In the genomic region with DNA sequence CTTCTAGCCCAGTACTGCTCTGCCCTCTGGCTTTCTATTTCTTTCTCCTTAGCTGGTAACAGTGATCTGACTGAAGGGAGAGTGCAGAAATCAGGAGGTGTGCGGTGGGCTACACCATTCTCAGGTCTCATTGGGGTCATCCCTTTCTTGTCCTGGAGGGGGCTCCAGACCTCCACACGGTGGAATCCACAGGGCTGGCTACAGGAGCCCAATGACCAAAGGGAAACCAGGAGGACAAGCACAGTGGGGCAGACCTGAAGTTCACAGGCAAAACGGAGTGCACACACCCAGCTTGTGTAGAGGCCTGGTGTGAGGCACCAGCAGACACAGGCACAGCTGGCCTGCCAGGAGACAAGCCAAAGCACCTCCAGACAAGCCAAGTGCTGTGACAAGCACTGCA, we compare ENCODE assay signal across 8 mouse cellular contexts. TPM values are rescaled to one million over a fixed set of nuclear protein-coding genes. Genes with fewer than 3 reads are reported as not detected.
A peak's percentile ranks its signal among the peaks of the same experiment; 100 is the strongest.
DNase-seq lines count a peak whose midpoint lies in the region; ATAC-seq lines count a peak whose summit lies in the region.

No protein-coding gene starts in this region.

- H3K4me3 ChIP-seq in hindbrain, embryonic 11.5 days (ENCODE audit: low read depth, low read length), result no peak overlapping the region
- no peak overlapping the region for H3K4me3 ChIP-seq in limb, embryonic 13.5 days
- no peak overlapping the region for H3K4me3 ChIP-seq in midbrain, embryonic 15.5 days

- H3K27me3 ChIP-seq in hindbrain, embryonic 11.5 days (ENCODE audit: control insufficient read depth, insufficient read depth, low read length), result no peaks in the 10 kb centered on the region
- no peaks in the 10 kb centered on the region for H3K27me3 ChIP-seq in limb, embryonic 13.5 days
- no peaks in the 10 kb centered on the region for H3K27me3 ChIP-seq in midbrain, embryonic 15.5 days (replicated peaks)

- H3K36me3 ChIP-seq in hindbrain, embryonic 11.5 days (ENCODE audit: control insufficient read depth, insufficient read depth, low read length), result 0 out of 2 replicates have a peak, but pooled peaks cover 7% of the 10 kb centered on the region
- H3K36me3 ChIP-seq in limb, embryonic 13.5 days, result peaks cover 89% of the 10 kb centered on the region
- H3K36me3 ChIP-seq in midbrain, embryonic 15.5 days (replicated peaks), result peaks cover 10% of the 10 kb centered on the region; the same call in 1 of the 2 replicates

- H3K9me3 ChIP-seq in hindbrain, embryonic 11.5 days (ENCODE audit: control insufficient read depth, low read length), result no peaks in the 10 kb centered on the region
- H3K9me3 ChIP-seq in limb, embryonic 13.5 days, result no peaks in the 10 kb centered on the region
- no peaks in the 10 kb centered on the region for H3K9me3 ChIP-seq in midbrain, embryonic 15.5 days

- peak; percentile 43 for DNase-seq in right cerebral cortex, postnatal 14 days
- DNase-seq in right cerebral cortex, adult 18-20 months, result no peak
- DNase-seq in cerebellum, adult 8-10 months, result peak; percentile 41
- DNase-seq in gastrocnemius, adult 18-20 months (ENCODE audit: low spot score), result peak; percentile 67
- peak; percentile 74 for DNase-seq in hindbrain, embryonic 11.5 days (ENCODE audit: low spot score)

- no peak overlapping the region for H3K4me2 ChIP-seq in hindbrain, embryonic 11.5 days (replicated peaks; ENCODE audit: low read depth, low read length)
- H3K4me2 ChIP-seq in limb, embryonic 13.5 days (replicated peaks), result no peak overlapping the region
- H3K4me2 ChIP-seq in midbrain, embryonic 15.5 days, result no peak overlapping the region

- no peak overlapping the region for H3K9ac ChIP-seq in hindbrain, embryonic 11.5 days (ENCODE audit: low read depth, low read length)
- no peak overlapping the region for H3K9ac ChIP-seq in limb, embryonic 13.5 days
- no peak overlapping the region for H3K9ac ChIP-seq in midbrain, embryonic 15.5 days

- ATAC-seq in hindbrain, embryonic 11.5 days (ENCODE audit: low FRiP score), result peak; percentile 68; the same call in 1 of the 2 replicates
- peak; percentile 39; the same call in 1 of the 2 replicates for ATAC-seq in limb, embryonic 13.5 days (ENCODE audit: low FRiP score, low read depth)
- peak; percentile 79 for ATAC-seq in midbrain, embryonic 15.5 days (replicated peaks)
- no peak for ATAC-seq in CD4-positive, CD25-positive, alpha-beta regulatory T cell, adult 4 months

- WGBS in hindbrain, embryonic 11.5 days, result 21% methylated on average over 3 of the region's 3 CpGs
- 20% methylated on average over 3 of the region's 3 CpGs for WGBS in limb, embryonic 13.5 days
- 15% methylated on average over 3 of the region's 3 CpGs for WGBS in midbrain, embryonic 15.5 days

- no peak overlapping the region for H3K27ac ChIP-seq in hindbrain, embryonic 11.5 days (ENCODE audit: low read depth, low read length)
- no peak overlapping the region for H3K27ac ChIP-seq in limb, embryonic 13.5 days
- H3K27ac ChIP-seq in midbrain, embryonic 15.5 days, result no peak overlapping the region

- H3K4me1 ChIP-seq in hindbrain, embryonic 11.5 days (replicated peaks; ENCODE audit: control insufficient read depth, insufficient read depth, low read length), result no peaks in the 10 kb centered on the region
- H3K4me1 ChIP-seq in limb, embryonic 13.5 days, result no peaks in the 10 kb centered on the region
- H3K4me1 ChIP-seq in midbrain, embryonic 15.5 days, result no peaks in the 10 kb centered on the region

RNA-seq across cellular contexts. Expression of a gene that starts 9.4 kb away (rescaled TPM):
- 10 to 100 TPM; 80.7 to 81.0 TPM for total RNA-seq in gastrocnemius, adult 18-20 months (2021)
- 110 and 124 TPM in 2 replicates for polyA plus RNA-seq in hindbrain, embryonic 11.5 days (2014; fragmentation: Nextera tagmentation; extraction: Ambion mirVana)
- 141 and 145 TPM in 2 replicates for polyA plus RNA-seq in limb, embryonic 13.5 days (2015; fragmentation: Nextera tagmentation; extraction: Ambion mirVana)
- 64.4 and 67.9 TPM in 2 replicates for polyA plus RNA-seq in midbrain, embryonic 15.5 days (2015; fragmentation: Nextera tagmentation; extraction: Ambion mirVana)
- polyA plus RNA-seq in CD4-positive, CD25-positive, alpha-beta regulatory T cell, adult 4 months (2017; shearing (Covaris generic)), result 100 to 1,000 TPM; 210 to 315 TPM

RNA-seq across cellular contexts. Expression of a gene that starts 20.4 kb away (rescaled TPM):
- total RNA-seq in gastrocnemius, adult 18-20 months (2021), result under 1 TPM; 0.07 to 0.09 TPM
- 0.08 and 0.14 TPM in 2 replicates for polyA plus RNA-seq in hindbrain, embryonic 11.5 days (2014; fragmentation: Nextera tagmentation; extraction: Ambion mirVana)
- 0.04 and 0.05 TPM in 2 replicates for polyA plus RNA-seq in limb, embryonic 13.5 days (2015; fragmentation: Nextera tagmentation; extraction: Ambion mirVana)
- polyA plus RNA-seq in midbrain, embryonic 15.5 days (2015; fragmentation: Nextera tagmentation; extraction: Ambion mirVana), result 0.92 and 1.1 TPM in 2 replicates
- not detected for polyA plus RNA-seq in CD4-positive, CD25-positive, alpha-beta regulatory T cell, adult 4 months (2017; shearing (Covaris generic))
